Mouse (Mus musculus) small intestine, adult 2 months (tissue): ENCODE measurements around the gene Rab11a.
"Not testable (repeated sequence)": the region's sequence is repeated elsewhere in the genome, so short reads cannot be mapped to it uniquely, and the experiment has no call there.

Experiments
- CTCF ChIP-seq: fragments of 200-500 bp; IDR thresholded peaks from 2 replicates; pipeline ENCODE4 v1.5.1; 2012; ENCODE audit warnings: low read depth, mild to moderate bottlenecking, control low read depth, inconsistent platforms, low read length, moderate library complexity, mixed read lengths; ENCODE audit not compliant: insufficient replicate concordance, insufficient read length; ENCODE audit errors: extremely low read depth
- POLR2A ChIP-seq: fragments of 200-500 bp; IDR thresholded peaks from 2 replicates; pipeline ENCODE4 v1.6.1; 2012; ENCODE audit warnings: low read depth, mild to moderate bottlenecking, control low read depth, inconsistent platforms, low read length, moderate library complexity

GRCm38 (mm10) chr9:64710291-64710690, 27.3 kb downstream of the Rab11a start:
- TF ChIP-seq POLR2A, CTCF: not testable (repeated sequence)
